Mouse (Mus musculus): ENCODE data around the gene Pcyt1a. TPM values are rescaled to one million over a fixed set of nuclear protein-coding genes. Genes with fewer than 3 reads are reported as not detected.

Gene Pcyt1a
- total and polyA plus RNA-seq, 3 experiments, result 50.2 to 104 (median 101) TPM

DNA sequence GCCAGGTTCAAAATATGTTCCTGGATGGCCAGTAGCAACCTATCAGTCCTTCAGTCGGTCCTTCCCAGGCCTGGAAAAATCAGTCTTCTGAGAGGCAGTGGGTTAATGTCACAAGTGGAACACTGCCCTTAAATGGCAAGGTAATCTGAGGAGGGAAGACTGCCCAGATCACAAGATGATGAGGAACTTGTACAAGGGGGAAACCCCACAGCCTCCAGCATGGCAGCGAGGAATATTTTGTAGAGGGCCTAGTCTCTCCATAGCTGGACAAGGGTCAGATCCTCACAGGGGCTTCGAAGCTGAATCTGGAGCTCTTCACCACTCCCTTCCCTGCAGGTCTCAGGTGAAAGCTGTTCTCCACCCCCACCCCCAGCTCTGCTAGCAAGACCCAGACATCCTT is 27.9 kb upstream of the Pcyt1a start:
- Histone ChIP-seq H3K36me3 (replicated peaks) (no peaks in the 10 kb centered on the region), H3K4me3 (ENCODE audit: low read depth, low read length) (no peak overlapping the region), H3K27me3 (ENCODE audit: insufficient read depth, low read length) (peaks cover 7% of the 10 kb centered on the region), H3K4me1 (ENCODE audit: insufficient read depth, low read depth, low read length) (peaks cover 24% of the 10 kb centered on the region), H3K9me3 (replicated peaks) (no peaks in the 10 kb centered on the region)
- TF ChIP-seq GATA2 (IDR thresholded peaks at IDR 0.05; ENCODE audit: borderline replicate concordance, low read depth, low read length), result no peak
- TF ChIP-seq POLR2AphosphoS5 (IDR thresholded peaks at IDR 0.05; ENCODE audit: insufficient replicate concordance, low read depth, low read length), result no peak
- no peak for TF ChIP-seq CTCF (IDR thresholded peaks at IDR 0.05; ENCODE audit: low read depth, low read length)
- TF ChIP-seq TAL1 (conservative IDR thresholded peaks at IDR 0.05; ENCODE audit: low read depth, low read length), result no peak
- no peak for TF ChIP-seq GATA1 (IDR thresholded peaks at IDR 0.05; ENCODE audit: borderline replicate concordance, low read length)
- ATAC-seq (ENCODE audit: extremely low read depth, insufficient number of reproducible peaks, low FRiP score, poor library complexity, severe bottlenecking) (no peak), DNase-seq (ENCODE audit: low spot score) (no peak)

DNA sequence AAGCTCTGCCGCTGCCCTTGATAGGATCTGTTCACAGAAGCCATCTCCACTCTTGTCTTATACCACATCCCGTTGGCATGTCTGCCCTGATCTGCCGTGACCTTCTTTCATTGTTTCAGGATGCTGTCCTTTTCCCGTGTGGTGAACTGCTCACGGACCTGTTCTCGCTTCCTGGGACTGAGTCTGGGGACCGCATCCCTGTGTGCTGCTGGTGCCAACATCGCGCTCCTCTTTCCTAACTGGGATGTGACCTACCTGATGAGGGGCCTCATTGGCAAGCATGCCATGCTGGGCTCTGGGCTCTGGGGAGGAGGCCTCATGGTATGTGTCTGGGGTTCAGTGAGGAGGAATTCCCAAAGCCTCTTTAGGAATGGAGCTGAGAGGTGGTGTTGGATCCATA is 25.0 kb upstream of the Pcyt1a start:
- no peak overlapping the region for H3K4me3 ChIP-seq (ENCODE audit: low read depth, low read length)
- H3K36me3 ChIP-seq (replicated peaks), result no peaks in the 10 kb centered on the region
- peaks cover 21% of the 10 kb centered on the region for H3K4me1 ChIP-seq (ENCODE audit: insufficient read depth, low read depth, low read length)
- ATAC-seq (ENCODE audit: extremely low read depth, insufficient number of reproducible peaks, low FRiP score, poor library complexity, severe bottlenecking) (no peak), DNase-seq (ENCODE audit: low spot score) (no peak)
- no peaks in the 10 kb centered on the region for H3K9me3 ChIP-seq (replicated peaks)
- TF ChIP-seq CTCF (IDR thresholded peaks at IDR 0.05; ENCODE audit: low read depth, low read length) (no peak), POLR2AphosphoS5 (IDR thresholded peaks at IDR 0.05; ENCODE audit: insufficient replicate concordance, low read depth, low read length) (no peak), TAL1 (conservative IDR thresholded peaks at IDR 0.05; ENCODE audit: low read depth, low read length) (no peak), GATA1 (IDR thresholded peaks at IDR 0.05; ENCODE audit: borderline replicate concordance, low read length) (no peak), GATA2 (IDR thresholded peaks at IDR 0.05; ENCODE audit: borderline replicate concordance, low read depth, low read length) (no peak)
- peaks cover 12% of the 10 kb centered on the region for H3K27me3 ChIP-seq (ENCODE audit: insufficient read depth, low read length)

DNA sequence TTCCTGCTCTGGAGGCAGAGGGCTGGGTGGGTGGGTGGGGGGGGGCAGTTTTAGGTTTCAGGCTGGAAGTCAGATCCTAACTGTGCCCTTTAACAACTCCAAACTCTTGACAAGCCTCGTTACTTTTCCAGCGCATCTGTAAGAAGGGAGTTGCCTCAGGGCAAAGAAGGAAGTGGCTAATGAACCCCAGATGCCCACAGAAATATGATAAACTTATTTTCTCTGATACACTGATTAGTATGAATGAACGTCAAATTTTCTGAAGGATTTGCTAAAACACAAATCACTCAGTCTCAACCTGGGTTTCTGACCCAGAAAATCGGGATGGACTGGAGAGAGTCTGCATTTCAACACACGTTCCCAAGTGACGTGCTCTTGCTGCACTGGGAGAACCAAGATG is 24.1 kb upstream of the Pcyt1a start:
- Histone ChIP-seq H3K4me3 (ENCODE audit: low read depth, low read length) (no peak overlapping the region), H3K9me3 (replicated peaks) (no peaks in the 10 kb centered on the region), H3K36me3 (replicated peaks) (no peaks in the 10 kb centered on the region), H3K4me1 (ENCODE audit: insufficient read depth, low read depth, low read length) (peaks cover 15% of the 10 kb centered on the region), H3K27me3 (ENCODE audit: insufficient read depth, low read length) (peaks cover 12% of the 10 kb centered on the region)
- DNase-seq (ENCODE audit: low spot score) (no peak), ATAC-seq (ENCODE audit: extremely low read depth, insufficient number of reproducible peaks, low FRiP score, poor library complexity, severe bottlenecking) (no peak)
- TF ChIP-seq GATA2 (IDR thresholded peaks at IDR 0.05; ENCODE audit: borderline replicate concordance, low read depth, low read length) (no peak), TAL1 (conservative IDR thresholded peaks at IDR 0.05; ENCODE audit: low read depth, low read length) (no peak), POLR2AphosphoS5 (IDR thresholded peaks at IDR 0.05; ENCODE audit: insufficient replicate concordance, low read depth, low read length) (no peak), CTCF (IDR thresholded peaks at IDR 0.05; ENCODE audit: low read depth, low read length) (no peak), GATA1 (IDR thresholded peaks at IDR 0.05; ENCODE audit: borderline replicate concordance, low read length) (no peak)

DNA sequence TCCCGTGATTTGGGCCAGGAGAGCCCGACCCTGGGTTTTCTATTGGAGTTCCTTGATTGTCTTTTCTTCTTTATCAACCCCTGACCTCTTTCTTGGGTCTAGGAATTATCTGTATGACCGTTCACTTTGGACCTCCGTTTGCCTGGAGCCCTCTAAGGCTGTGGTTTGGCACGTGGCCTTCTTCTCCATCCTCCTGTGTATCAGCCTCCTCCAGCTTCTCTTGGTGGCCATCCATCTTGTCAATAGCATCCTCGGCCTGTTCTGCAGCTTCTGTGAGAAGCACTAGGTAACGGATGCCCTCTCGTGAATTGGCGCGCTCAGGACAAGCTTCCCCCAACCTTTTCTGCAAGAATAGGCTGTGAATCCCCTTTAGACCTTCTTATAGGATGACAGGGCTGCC is 23.0 kb upstream of the Pcyt1a start:
- no peak for ATAC-seq (ENCODE audit: extremely low read depth, insufficient number of reproducible peaks, low FRiP score, poor library complexity, severe bottlenecking)
- no peaks in the 10 kb centered on the region for H3K9me3 ChIP-seq (replicated peaks)
- no peak overlapping the region for H3K4me3 ChIP-seq (ENCODE audit: low read depth, low read length)
- no peak for TF ChIP-seq GATA2 (IDR thresholded peaks at IDR 0.05; ENCODE audit: borderline replicate concordance, low read depth, low read length)
- no peak for DNase-seq (ENCODE audit: low spot score)
- H3K36me3 ChIP-seq (replicated peaks), result no peaks in the 10 kb centered on the region
- peaks cover 12% of the 10 kb centered on the region for H3K27me3 ChIP-seq (ENCODE audit: insufficient read depth, low read length)
- H3K4me1 ChIP-seq (ENCODE audit: insufficient read depth, low read depth, low read length), result peaks cover 14% of the 10 kb centered on the region

DNA sequence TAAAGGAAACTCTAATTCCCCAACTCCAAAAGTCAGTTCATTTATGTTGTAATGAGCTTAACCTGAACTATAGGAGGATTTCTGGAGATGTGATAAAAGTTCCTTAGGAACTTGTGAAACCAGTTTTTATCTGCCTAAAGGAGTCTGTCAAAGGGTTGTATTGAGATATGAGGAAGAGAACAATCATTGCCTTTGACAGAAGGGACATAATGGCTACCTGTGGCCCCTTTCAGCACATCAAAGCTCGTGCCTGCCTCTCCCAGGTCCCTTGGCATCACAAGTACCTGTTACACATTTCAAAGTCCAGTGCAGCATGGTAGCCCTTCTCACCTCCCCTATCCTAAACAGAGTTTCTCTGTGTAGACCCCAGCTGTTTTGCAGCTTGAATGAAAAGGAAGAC is 13.3 kb upstream of the Pcyt1a start:
- Histone ChIP-seq H3K4me3 (ENCODE audit: low read depth, low read length) (no peak overlapping the region), H3K27me3 (ENCODE audit: insufficient read depth, low read length) (no peaks in the 10 kb centered on the region), H3K4me1 (ENCODE audit: insufficient read depth, low read depth, low read length) (peaks cover 24% of the 10 kb centered on the region), H3K36me3 (replicated peaks) (no peaks in the 10 kb centered on the region), H3K9me3 (replicated peaks) (peaks cover 15% of the 10 kb centered on the region)
- no peak for DNase-seq (ENCODE audit: low spot score)
- no peak for TF ChIP-seq GATA2 (IDR thresholded peaks at IDR 0.05; ENCODE audit: borderline replicate concordance, low read depth, low read length)
- TF ChIP-seq TAL1 (conservative IDR thresholded peaks at IDR 0.05; ENCODE audit: low read depth, low read length), result no peak
- no peak for TF ChIP-seq CTCF (IDR thresholded peaks at IDR 0.05; ENCODE audit: low read depth, low read length)
- no peak for TF ChIP-seq GATA1 (IDR thresholded peaks at IDR 0.05; ENCODE audit: borderline replicate concordance, low read length)
- TF ChIP-seq POLR2AphosphoS5 (IDR thresholded peaks at IDR 0.05; ENCODE audit: insufficient replicate concordance, low read depth, low read length), result no peak
- ATAC-seq (ENCODE audit: extremely low read depth, insufficient number of reproducible peaks, low FRiP score, poor library complexity, severe bottlenecking), result no peak

GRCm38 (mm10) chr16:32419517-32420483 is 10.9 kb upstream of the Pcyt1a start, which contains the start of gene Tctex1d2:
Gene Tctex1d2 (plus strand): TSS chr16:32419702.
- peak; percentile 78 for ATAC-seq (ENCODE audit: extremely low read depth, insufficient number of reproducible peaks, low FRiP score, poor library complexity, severe bottlenecking)
- Histone ChIP-seq H3K4me1 (ENCODE audit: insufficient read depth, low read depth, low read length) (peaks cover 26% of the 10 kb centered on the region), H3K4me3 (ENCODE audit: low read depth, low read length) (peak within 1 kb of the TSS; percentile 75), H3K36me3 (replicated peaks) (no peaks in the 10 kb centered on the region), H3K27me3 (ENCODE audit: insufficient read depth, low read length) (no peaks in the 10 kb centered on the region), H3K9me3 (replicated peaks) (peaks cover 12% of the 10 kb centered on the region)
- DNase-seq (ENCODE audit: low spot score), result peak; percentile 91
- TF ChIP-seq POLR2AphosphoS5 (IDR thresholded peaks at IDR 0.05; ENCODE audit: insufficient replicate concordance, low read depth, low read length) (no peak), GATA1 (IDR thresholded peaks at IDR 0.05; ENCODE audit: borderline replicate concordance, low read length) (no peak), GATA2 (IDR thresholded peaks at IDR 0.05; ENCODE audit: borderline replicate concordance, low read depth, low read length) (no peak), TAL1 (conservative IDR thresholded peaks at IDR 0.05; ENCODE audit: low read depth, low read length) (no peak), CTCF (IDR thresholded peaks at IDR 0.05; ENCODE audit: low read depth, low read length) (no peak)

Measured in G1E (cell line).